Comparison of ENCODE assay signal across 10 mouse cellular contexts in genomic region chr6:136465021-136465420, GRCm38 (mm10). TPM values are rescaled to one million over a fixed set of nuclear protein-coding genes. Genes with fewer than 3 reads are reported as not detected.
DNase-seq lines count a peak whose midpoint lies in the region; ATAC-seq and TF ChIP-seq lines count a peak whose summit lies in the region.
"Had no signal": no experiment of that assay in that cellular context is flagged by ENCODE, and none has a peak within 500 bp of the region (broad histone marks: within the 10 kb centered on the region; RNA-seq: fewer than 3 reads in every experiment).

No protein-coding gene starts in this region.

- no peaks in the 10 kb centered on the region for H3K27me3 ChIP-seq in lung, embryonic 15.5 days

- no peak for ATAC-seq in lung, embryonic 15.5 days (ENCODE audit: borderline replicate concordance, extremely low read depth, low FRiP score, low TSS enrichment)

- H3K4me3 ChIP-seq in lung, embryonic 15.5 days = no peak overlapping the region
- H3K4me3 ChIP-seq in left cerebral cortex, adult 2 months = no peak overlapping the region

- 75% methylated on average over 8 of the region's 8 CpGs for WGBS in lung, embryonic 15.5 days

- DNase-seq in embryo, embryonic 10.5 days (ENCODE audit: low spot score) = peak; percentile 3
- DNase-seq in embryo, embryonic 10 days (ENCODE audit: low spot score) = no peak
- peak; percentile 62 for DNase-seq in A20 (ENCODE audit: low read depth, low spot score)
- DNase-seq in induced T-regulatory cell, adult 2 months (ENCODE audit: low read depth) = peak; percentile 83
- DNase-seq in urinary bladder, postnatal 10 days (ENCODE audit: low spot score) = no peak
- no peak for DNase-seq in left cerebral cortex, adult 2 months (ENCODE audit: extremely low spot score in 1 of 2, low spot score in 2 of 2)
- DNase-seq in frontal cortex, postnatal 25 days (ENCODE audit: low spot score in 2 of 2) = no peak

- H3K9me3 ChIP-seq in lung, embryonic 15.5 days = no peaks in the 10 kb centered on the region

- no peak for TF ChIP-seq CTCF in left cerebral cortex, adult 2 months (IDR thresholded peaks at IDR 0.05)

- intact Hi-C loops in left cerebral cortex, adult 2 months (cut with DNase I) = loop anchor here (5.0 kb wide), 1 partner anchor 67 kb away; no protein-coding TSS in a partner anchor

- peaks cover 48% of the 10 kb centered on the region for H3K4me1 ChIP-seq in lung, embryonic 15.5 days

- H3K4me2 ChIP-seq in lung, embryonic 15.5 days = no peak overlapping the region

- H3K36me3 ChIP-seq in lung, embryonic 15.5 days = no peaks in the 10 kb centered on the region

- H3K27ac ChIP-seq in lung, embryonic 15.5 days = peak overlapping the region; percentile 96; the same call in 1 of the 2 replicates
- no peak overlapping the region for H3K27ac ChIP-seq in left cerebral cortex, adult 2 months

- H3K9ac ChIP-seq in lung, embryonic 15.5 days = no peak overlapping the region

RNA-seq across cellular contexts. Expression of gene Atf7ip, which starts 40.9 kb away (rescaled TPM):
- 36.8 and 44.9 TPM in 2 replicates for polyA plus RNA-seq in lung, embryonic 15.5 days (2015; fragmentation: Nextera tagmentation; extraction: Ambion mirVana)
- total RNA-seq in left cerebral cortex, adult 2 months (2021) = 100 to 1,000 TPM; 119 to 122 TPM

RNA-seq across cellular contexts. Expression of gene E330021D16Rik, which starts 49.7 kb away (rescaled TPM):
- polyA plus RNA-seq in lung, embryonic 15.5 days (2015; fragmentation: Nextera tagmentation; extraction: Ambion mirVana) = 0.42 TPM in 1 of 2 replicates, not detected in the other
- total RNA-seq in left cerebral cortex, adult 2 months (2021) = not detected
- total RNA-seq: left cerebral cortex, adult 8-10 months had no signal
- polyA plus RNA-seq: heart, embryonic 14.5 days had no signal

Comparison
In these comparisons a context has a peak if more than half of its experiments do, and no peak if none do; other contexts are left out.
1. DNase-seq: peak in embryo, embryonic 10.5 days (single experiment), A20 (single experiment) and induced T-regulatory cell, adult 2 months (single experiment); none in embryo, embryonic 10 days (single experiment), urinary bladder, postnatal 10 days (single experiment), left cerebral cortex, adult 2 months (0 of 2) and frontal cortex, postnatal 25 days (0 of 2).